Mouse (Mus musculus) retina, postnatal 7 days (tissue): ENCODE measurements around the gene Gm20806.
"Not testable (repeated sequence)": the region's sequence is repeated elsewhere in the genome, so short reads cannot be mapped to it uniquely, and the experiment has no call there.

ENCODE experiments used
- DNase-seq: peaks from one replicate; pipeline ENCODE4 v3.0.0-alpha.2; 2012; ENCODE audit warnings: low read depth, low spot score

The Gm20806 gene

DNA sequence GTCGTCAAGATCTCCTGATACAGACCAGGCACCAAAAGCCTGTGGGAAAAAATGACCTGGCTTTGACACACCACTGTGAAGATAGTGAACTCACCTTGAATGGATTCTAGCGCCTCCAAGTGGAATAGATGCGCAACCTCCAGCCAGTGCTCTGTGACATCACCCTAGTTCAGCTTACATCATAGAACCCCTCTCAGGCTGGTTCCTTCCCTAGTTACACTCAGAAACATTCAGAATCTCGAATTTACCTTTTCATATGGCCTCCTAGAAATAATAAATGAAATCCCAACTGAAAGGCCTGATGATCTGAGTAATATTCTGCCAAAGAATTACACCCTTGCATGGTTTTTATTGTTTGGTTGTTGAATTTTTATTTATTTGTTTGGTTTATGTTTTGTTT is at the start of gene Gm20806:
TSS of gene Gm20806 (minus strand) at position 101 of the 400 bp plus-strand sequence.
- not testable (repeated sequence) for DNase-seq
